Mouse (Mus musculus) C2C12 (cell line): ENCODE measurements at regions not wholly inside any gene's neighbourhood (a gene's known extent, or its start where the extent isn't known, plus 50 kb on each side); places are given as distances from the start of the nearest gene placed in this dataset.

ENCODE experiments used
- H3K27me3 ChIP-seq: one replicate; pipeline ENCODE4 v1.6.1; 2011; ENCODE audit not compliant: control insufficient read depth, insufficient read depth, insufficient read length
- H3K36me3 ChIP-seq: one replicate; pipeline ENCODE4 v1.6.1; 2011; ENCODE audit not compliant: control insufficient read depth, insufficient read depth
- H3K4me3 ChIP-seq: one replicate; pipeline ENCODE4 v1.5.1; 2011; ENCODE audit warnings: mild to moderate bottlenecking, control low read depth; ENCODE audit not compliant: poor library complexity, insufficient read depth, severe bottlenecking
- H3K79me2 ChIP-seq: one replicate; pipeline ENCODE4 v1.6.1; 2011; ENCODE audit not compliant: control insufficient read depth, insufficient read depth
- H3K79me3 ChIP-seq: one replicate; pipeline ENCODE4 v1.6.1; 2011; ENCODE audit warnings: low read depth, control low read depth
- H3ac ChIP-seq: one replicate; pipeline ENCODE3; 2011; ENCODE audit warnings: low read depth; ENCODE audit not compliant: control insufficient read depth, insufficient read length
- CEBPB ChIP-seq: IDR thresholded peaks from one replicate; pipeline ENCODE4 v1.6.1; 2011; ENCODE audit warnings: low read depth, mild to moderate bottlenecking, control low read depth, moderate library complexity
- CTCF ChIP-seq: IDR thresholded peaks from one replicate; pipeline ENCODE4 v1.5.1; 2011; ENCODE audit not compliant: control insufficient read depth, insufficient read depth, insufficient read length
- FOSL1 ChIP-seq: IDR thresholded peaks from one replicate; pipeline ENCODE4 v1.8.0; 2011; ENCODE audit warnings: mild to moderate bottlenecking, low read length; ENCODE audit not compliant: poor library complexity, insufficient read depth, severe bottlenecking
- MAX ChIP-seq: IDR thresholded peaks from one replicate; pipeline ENCODE4 v1.6.1; 2011; ENCODE audit warnings: mild to moderate bottlenecking, control low read depth
- MYOD1 ChIP-seq: IDR thresholded peaks from one replicate; pipeline ENCODE4 v1.6.1; 2011; ENCODE audit warnings: low read depth; ENCODE audit not compliant: control insufficient read depth, insufficient read length
- MYOG ChIP-seq: IDR thresholded peaks from one replicate; pipeline ENCODE4 v1.6.1; 2011; ENCODE audit not compliant: control insufficient read depth, insufficient read length; ENCODE audit errors: extremely low read depth
- USF1 ChIP-seq: IDR thresholded peaks from one replicate; pipeline ENCODE4 v1.6.1; 2011; ENCODE audit warnings: low read depth, mild to moderate bottlenecking, control low read depth, moderate library complexity

DNA sequence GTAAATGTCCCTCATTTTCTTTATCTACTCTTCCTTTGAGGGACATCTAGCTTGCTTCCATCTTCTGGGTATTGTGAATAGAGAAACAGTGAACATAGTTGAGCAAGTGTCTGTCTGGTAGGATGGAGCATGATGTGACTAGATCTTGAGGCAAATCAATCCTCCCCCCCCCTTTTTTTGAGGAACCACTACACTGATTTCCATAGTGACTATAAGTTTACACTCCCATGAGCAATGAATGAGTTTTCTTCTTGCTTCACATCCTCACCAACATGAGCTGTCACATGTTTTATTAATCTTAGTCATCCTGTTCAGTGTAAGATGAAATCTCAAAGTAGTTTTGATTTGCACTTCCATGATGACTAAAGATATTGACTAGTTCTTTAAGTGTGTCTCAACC lies 92.7 kb downstream of the Arrdc4 start:
- no peak for TF ChIP-seq FOSL1
- no peak for TF ChIP-seq USF1
- no peak for TF ChIP-seq CEBPB
- no peak for TF ChIP-seq MYOD1
- no peak for TF ChIP-seq MYOG
- no peak for TF ChIP-seq MAX
- Histone ChIP-seq H3K36me3 (no peaks in the 10 kb centered on the region), H3K79me3 (no peaks in the 10 kb centered on the region), H3ac (no peak overlapping the region), H3K27me3 (no peaks in the 10 kb centered on the region), H3K79me2 (no peaks in the 10 kb centered on the region), H3K4me3 (no peak overlapping the region)

DNA sequence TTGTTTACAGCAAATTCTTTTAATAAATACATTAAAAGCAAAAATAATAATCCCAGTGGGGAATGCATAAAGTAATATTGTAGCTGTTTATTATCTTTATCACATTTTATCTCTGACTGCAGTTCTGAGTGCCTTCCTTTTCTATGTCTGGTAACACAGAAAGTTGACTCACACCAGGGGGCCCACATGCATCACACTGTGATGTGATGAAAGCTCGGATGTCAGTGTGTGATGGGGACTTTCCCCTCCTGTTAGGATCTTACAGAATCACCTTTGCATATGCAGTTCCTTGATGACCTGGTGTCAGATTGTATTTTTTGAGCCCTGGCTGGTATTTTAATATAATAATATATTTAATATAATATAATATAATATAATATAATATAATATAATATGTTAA lies 95.5 kb downstream of the Arrdc4 start:
- H3K79me2 ChIP-seq: no peaks in the 10 kb centered on the region
- no peak overlapping the region for H3K4me3 ChIP-seq
- H3K27me3 ChIP-seq: no peaks in the 10 kb centered on the region
- no peaks in the 10 kb centered on the region for H3K36me3 ChIP-seq
- no peak overlapping the region for H3ac ChIP-seq
- H3K79me3 ChIP-seq: no peaks in the 10 kb centered on the region
- no peak for TF ChIP-seq USF1
- TF ChIP-seq CEBPB: no peak
- no peak for TF ChIP-seq MAX
- no peak for TF ChIP-seq FOSL1
- TF ChIP-seq MYOG: no peak
- TF ChIP-seq MYOD1: no peak
- no peak for TF ChIP-seq CTCF

DNA sequence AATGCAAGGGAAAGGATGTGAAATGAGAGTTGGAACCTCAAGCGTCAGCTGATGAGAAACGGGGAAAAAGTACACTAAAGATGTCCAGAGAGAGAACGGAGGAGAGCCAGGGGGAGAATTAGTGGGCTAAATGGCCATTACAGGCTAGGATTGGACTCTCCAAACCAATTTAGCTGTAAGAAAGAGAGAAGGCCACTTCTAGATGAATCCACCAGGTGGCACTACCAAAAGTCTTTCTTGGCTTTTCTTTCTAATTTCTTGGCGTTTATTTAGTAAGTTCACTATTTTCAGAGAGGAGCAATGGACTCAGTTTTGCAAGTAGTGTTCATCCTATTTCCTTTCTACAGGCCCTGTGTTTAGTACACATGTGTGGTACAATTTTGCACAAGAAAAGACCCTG lies 97.6 kb downstream of the Arrdc4 start:
- Histone ChIP-seq H3K4me3 (no peak overlapping the region), H3K36me3 (no peaks in the 10 kb centered on the region), H3ac (no peak overlapping the region), H3K79me2 (no peaks in the 10 kb centered on the region), H3K27me3 (no peaks in the 10 kb centered on the region), H3K79me3 (no peaks in the 10 kb centered on the region)
- no peak for TF ChIP-seq MAX
- TF ChIP-seq FOSL1: no peak

DNA sequence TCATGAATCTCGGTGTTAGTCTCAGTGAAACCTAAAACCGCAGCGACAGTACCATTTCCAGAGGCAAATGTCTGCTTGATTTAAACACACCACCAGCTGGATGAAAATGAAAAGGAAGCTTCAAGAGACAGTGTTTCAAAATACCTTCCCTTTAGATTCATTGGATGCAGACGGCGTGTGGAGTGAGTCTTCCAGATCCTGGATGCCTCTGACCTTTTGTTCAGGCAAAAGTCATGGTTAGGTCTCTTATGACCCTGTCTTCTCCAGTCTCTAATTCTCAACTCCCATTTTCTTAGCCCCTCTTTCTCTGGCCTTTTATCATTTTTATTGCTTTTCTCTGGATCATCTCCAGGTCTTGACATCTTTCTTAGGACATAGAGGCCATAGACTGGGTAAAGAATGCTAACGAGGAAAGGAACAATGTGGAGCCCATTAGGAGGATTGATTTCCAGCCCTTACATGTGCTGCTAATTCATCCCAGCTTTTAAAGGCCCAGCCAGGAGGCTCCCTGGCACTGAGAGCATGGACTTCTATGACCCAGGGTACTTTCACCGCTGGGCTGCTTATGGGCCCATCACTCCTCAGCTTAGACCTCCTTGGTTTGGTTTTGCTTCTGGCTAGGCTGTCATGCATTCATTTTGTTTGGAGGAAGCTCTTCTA lies 111.4 kb downstream of the Arrdc4 start:
- Histone ChIP-seq H3K36me3 (no peaks in the 10 kb centered on the region), H3K4me3 (no peak overlapping the region), H3K79me3 (no peaks in the 10 kb centered on the region), H3K79me2 (no peaks in the 10 kb centered on the region), H3ac (no peak overlapping the region), H3K27me3 (no peaks in the 10 kb centered on the region)
- TF ChIP-seq MAX: no peak
- no peak for TF ChIP-seq USF1
- no peak for TF ChIP-seq MYOG
- TF ChIP-seq CEBPB: no peak
- TF ChIP-seq MYOD1: no peak
- no peak for TF ChIP-seq FOSL1
- TF ChIP-seq CTCF: no peak

DNA sequence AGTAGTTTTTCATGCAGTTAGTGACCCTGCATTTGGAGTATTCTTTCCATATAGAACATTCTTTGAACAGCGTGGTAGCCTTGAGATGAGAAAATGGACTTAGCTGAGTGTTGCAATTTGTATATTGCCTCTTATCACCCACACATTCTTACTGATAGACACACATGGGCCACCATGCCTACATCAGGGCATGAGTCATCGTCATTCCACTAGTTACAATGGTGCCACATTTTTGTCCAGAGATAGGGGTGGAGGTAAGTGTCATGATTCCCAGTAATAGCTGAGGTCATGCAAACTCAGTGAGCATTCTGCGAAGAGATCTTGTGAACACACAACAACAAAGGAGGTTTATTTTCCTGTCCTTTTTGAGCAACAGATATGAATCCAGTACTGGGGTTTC lies 128.0 kb downstream of the Arrdc4 start:
- no peak overlapping the region for H3K4me3 ChIP-seq
- no peaks in the 10 kb centered on the region for H3K79me2 ChIP-seq
- H3K79me3 ChIP-seq: no peaks in the 10 kb centered on the region
- no peak overlapping the region for H3ac ChIP-seq
- no peaks in the 10 kb centered on the region for H3K27me3 ChIP-seq
- no peaks in the 10 kb centered on the region for H3K36me3 ChIP-seq
- TF ChIP-seq MAX (no peak), FOSL1 (no peak), USF1 (no peak), MYOG (no peak), CEBPB (no peak), MYOD1 (no peak), CTCF (no peak)

DNA sequence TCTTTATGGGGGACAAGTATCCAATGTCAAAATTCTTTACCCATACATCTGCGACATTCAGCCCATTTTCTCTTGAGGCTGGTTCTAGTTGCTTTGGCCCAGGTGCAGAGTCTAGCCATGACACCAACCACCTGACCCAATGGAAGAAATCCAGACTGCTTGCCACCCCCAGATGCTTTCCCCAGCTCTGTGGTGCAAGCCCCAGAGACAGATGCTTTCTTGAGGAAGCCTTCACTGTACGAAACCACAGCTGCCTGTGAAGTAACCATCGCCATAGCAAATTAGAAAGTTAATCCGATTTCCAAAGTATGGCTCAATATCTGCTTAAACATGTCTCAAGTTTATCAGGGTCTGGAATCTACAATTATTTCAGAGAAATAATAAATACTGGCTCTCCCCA lies 138.5 kb downstream of the Arrdc4 start:
- Histone ChIP-seq H3ac (no peak overlapping the region), H3K4me3 (no peak overlapping the region), H3K79me2 (no peaks in the 10 kb centered on the region), H3K36me3 (no peaks in the 10 kb centered on the region), H3K79me3 (no peaks in the 10 kb centered on the region), H3K27me3 (no peaks in the 10 kb centered on the region)
- TF ChIP-seq MYOD1: no peak
- no peak for TF ChIP-seq CEBPB
- no peak for TF ChIP-seq MYOG
- no peak for TF ChIP-seq CTCF
- no peak for TF ChIP-seq FOSL1
- TF ChIP-seq USF1: no peak
- TF ChIP-seq MAX: no peak
